Mouse (Mus musculus) hindbrain, embryonic 15.5 days (tissue): ENCODE data around the gene Gm17651. TPM values are rescaled to one million over a fixed set of nuclear protein-coding genes. Genes with fewer than 3 reads are reported as not detected.

Source experiments
- ATAC-seq: fragments of 200-750 bp; cut with Nextera tagmentation; 2 replicates; pipeline ENCODE4 v1.8.0; 2017; ENCODE audit warnings: low read depth, moderate number of reproducible peaks, moderate TSS enrichment; ENCODE audit not compliant: low FRiP score
- H3K27ac ChIP-seq: fragments of 300-500 bp; sonication (generic); replicated peaks from 2 replicates; pipeline ENCODE4 v1.5.1; 2015; ENCODE audit warnings: mild to moderate bottlenecking, inconsistent platforms
- H3K27me3 ChIP-seq: fragments of 300-500 bp; sonication (generic); 2 replicates; pipeline ENCODE4 v1.6.1; 2015; ENCODE audit warnings: control low read depth, inconsistent platforms
- H3K36me3 ChIP-seq: fragments of 300-500 bp; sonication (generic); 2 replicates; pipeline ENCODE4 v1.6.1; 2015; ENCODE audit warnings: control low read depth, inconsistent platforms
- H3K4me1 ChIP-seq: fragments of 300-500 bp; sonication (generic); replicated peaks from 2 replicates; pipeline ENCODE4 v1.6.1; 2015; ENCODE audit warnings: control low read depth, inconsistent platforms
- H3K4me2 ChIP-seq: fragments of 300-500 bp; sonication (generic); 2 replicates; pipeline ENCODE4 v1.6.1; 2015; ENCODE audit warnings: moderate library complexity, mild to moderate bottlenecking, inconsistent platforms
- H3K4me3 ChIP-seq: fragments of 300-500 bp; sonication (generic); 2 replicates; pipeline ENCODE4 v1.5.1; 2015; ENCODE audit warnings: mild to moderate bottlenecking, inconsistent platforms
- H3K9ac ChIP-seq: fragments of 300-500 bp; sonication (generic); 2 replicates; pipeline ENCODE4 v1.6.1; 2015; ENCODE audit warnings: inconsistent platforms
- H3K9me3 ChIP-seq: fragments of 300-500 bp; sonication (generic); 2 replicates; pipeline ENCODE4 v1.6.1; 2016; ENCODE audit warnings: control low read depth, inconsistent platforms
- WGBS: fragments of 180-500 bp; shearing (Covaris S2); methylation state at CpG from one replicate; pipeline ENCODE4 v1.1.7; 2015; 5-methylcytosine and 5-hydroxymethylcytosine counted together
- polyA plus RNA-seq: library from polyadenylated mRNA; unstranded; fragments of >200 nt; fragmentation: Nextera tagmentation; extraction: Ambion mirVana; gene quantifications from 2 replicates; pipeline ENCODE4 v1.2.1, GENCODE M21; 2015

The Gm17651 gene
- polyA plus RNA-seq: not detected in 2 replicates

DNA sequence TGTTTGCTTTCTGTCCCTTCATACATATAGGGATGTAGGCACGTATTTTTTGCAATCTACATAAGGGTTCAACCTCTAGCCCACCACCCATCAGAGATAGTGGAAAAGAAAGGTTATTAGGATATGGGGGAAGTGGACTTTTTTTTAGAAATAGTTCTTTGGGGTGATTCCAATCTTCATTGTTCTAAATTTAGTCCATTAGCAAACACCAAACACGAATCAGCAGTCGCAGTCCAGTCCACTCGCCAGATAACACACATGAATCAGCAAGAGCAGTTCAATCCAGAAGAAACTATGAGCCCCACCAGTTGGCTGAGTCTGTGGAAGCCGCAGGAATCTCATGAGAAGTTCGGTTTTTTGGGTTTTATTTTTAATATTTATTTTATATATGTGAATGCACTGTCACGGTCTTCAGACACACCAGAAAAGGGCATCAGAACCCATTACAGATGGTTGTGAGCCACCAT is at the start of gene Gm17651:
Gm17651 (minus strand) TSS at position 51 of the 467 bp plus-strand sequence.
- Histone ChIP-seq H3K27ac (no peak within 1 kb of the TSS), H3K27me3 (no peaks in the 10 kb centered on the region), H3K4me2 (no peak within 1 kb of the TSS), H3K4me1 (no peaks in the 10 kb centered on the region), H3K9ac (no peak within 1 kb of the TSS), H3K36me3 (peaks cover 19% of the 10 kb centered on the region), H3K4me3 (no peak within 1 kb of the TSS), H3K9me3 (no peaks in the 10 kb centered on the region)
- ATAC-seq: no peak
- WGBS: 94% methylated on average over 7 of the region's 7 CpGs

DNA sequence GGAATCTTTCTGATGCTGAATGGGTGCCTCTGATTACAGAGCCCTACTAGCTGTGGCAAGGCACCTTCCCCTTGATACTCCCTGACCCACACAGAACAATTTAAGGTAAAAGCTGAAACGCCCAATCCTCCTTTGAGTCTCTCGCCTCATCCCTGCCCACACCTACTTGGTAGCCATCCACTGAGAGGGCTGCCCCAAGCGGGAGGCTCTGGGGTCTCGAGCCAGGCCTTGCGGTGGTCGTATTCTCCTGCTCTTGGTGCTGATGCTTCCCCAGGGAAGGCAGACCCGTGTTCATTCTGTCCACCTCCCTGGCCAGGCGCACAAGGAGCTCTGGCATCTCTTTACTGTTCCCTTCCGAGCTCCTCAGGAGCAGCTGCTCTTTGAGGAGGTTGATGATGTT is 44.6 kb upstream of the Gm17651 start:
- WGBS: 87% methylated on average over 9 of the region's 9 CpGs
- H3K9me3 ChIP-seq: 0 out of 2 replicates have a peak, but pooled peaks cover 5% of the 10 kb centered on the region

DNA sequence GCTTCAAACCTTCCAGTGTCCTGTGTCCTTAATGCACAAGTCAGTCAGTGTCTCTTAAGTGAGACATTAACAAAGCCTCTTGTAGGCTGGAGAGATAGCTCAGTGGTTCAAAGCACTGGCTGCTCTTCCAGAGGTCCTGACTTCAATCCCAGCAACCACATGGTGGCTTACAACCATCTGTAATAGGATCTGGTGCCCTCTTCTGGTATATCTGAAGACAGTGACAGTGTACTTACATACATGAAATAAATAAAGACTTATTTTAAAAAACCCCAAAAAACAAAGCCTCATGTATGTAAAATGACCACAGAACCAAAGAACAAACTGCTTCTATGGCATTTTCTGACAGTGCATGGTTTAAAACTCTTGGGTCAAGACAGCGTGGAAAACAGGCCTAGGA is 41.4 kb upstream of the Gm17651 start:
- no peaks in the 10 kb centered on the region for H3K27me3 ChIP-seq
- H3K9ac ChIP-seq: no peak overlapping the region
- H3K36me3 ChIP-seq: peaks cover 55% of the 10 kb centered on the region
- H3K27ac ChIP-seq: no peak overlapping the region
- no peak overlapping the region for H3K4me2 ChIP-seq
- no peak for ATAC-seq
- WGBS: 91% methylated on average over 1 of the region's 1 CpGs
- no peaks in the 10 kb centered on the region for H3K4me1 ChIP-seq
- no peaks in the 10 kb centered on the region for H3K9me3 ChIP-seq
- no peak overlapping the region for H3K4me3 ChIP-seq

More for the DNA sequence above, 44.6 kb upstream of the Gm17651 start:
- ATAC-seq: no peak
- Histone ChIP-seq H3K27ac (no peak overlapping the region), H3K27me3 (no peaks in the 10 kb centered on the region), H3K9ac (no peak overlapping the region), H3K4me1 (no peaks in the 10 kb centered on the region), H3K36me3 (peaks cover 59% of the 10 kb centered on the region), H3K4me2 (no peak overlapping the region), H3K4me3 (no peak overlapping the region)

DNA sequence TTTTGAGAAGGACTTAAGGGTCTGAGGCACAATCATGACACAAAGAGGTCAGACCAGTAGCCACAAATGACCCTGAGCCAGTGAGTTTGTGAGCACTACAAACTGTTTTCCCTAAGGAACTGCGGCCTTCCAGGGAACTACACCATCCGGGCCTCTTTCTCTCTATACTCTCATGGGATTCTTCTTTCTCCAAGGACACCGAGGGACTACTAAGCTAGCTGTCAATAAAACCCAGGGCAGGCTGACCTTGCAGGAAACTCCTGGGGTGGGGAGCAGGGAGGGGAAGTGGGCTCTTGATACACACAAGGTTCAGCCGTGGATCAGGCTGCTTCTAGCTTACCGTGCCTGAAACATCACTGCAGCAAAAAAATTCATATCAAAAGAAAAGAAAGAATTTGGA is 36.4 kb upstream of the Gm17651 start:
- Histone ChIP-seq H3K4me1 (no peaks in the 10 kb centered on the region), H3K4me2 (no peak overlapping the region), H3K9ac (no peak overlapping the region), H3K4me3 (no peak overlapping the region), H3K9me3 (no peaks in the 10 kb centered on the region), H3K27me3 (no peaks in the 10 kb centered on the region), H3K36me3 (peaks cover 47% of the 10 kb centered on the region), H3K27ac (no peak overlapping the region)
- no peak for ATAC-seq
- WGBS: 59% methylated on average over 5 of the region's 5 CpGs

DNA sequence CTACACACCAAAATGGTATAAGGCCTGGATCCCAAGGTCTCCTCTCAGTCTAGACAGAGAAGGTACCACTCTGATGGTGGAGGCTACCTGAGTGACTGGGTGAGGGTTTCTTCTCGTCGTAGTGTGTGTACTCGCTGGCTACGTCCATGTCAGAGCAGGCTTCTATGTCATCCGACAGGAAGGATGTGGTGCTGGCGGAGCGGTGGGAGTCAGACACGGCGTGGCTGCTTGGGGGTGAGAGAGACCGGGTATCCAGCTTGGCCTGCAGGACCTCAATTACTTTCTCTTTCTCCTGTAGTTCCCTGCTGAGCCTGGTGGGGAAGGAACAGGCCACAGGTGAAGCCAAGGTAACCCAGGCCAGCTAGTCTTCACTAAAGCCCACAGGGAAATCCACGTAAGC is 35.6 kb upstream of the Gm17651 start:
- WGBS: 90% methylated on average over 11 of the region's 11 CpGs
- H3K4me1 ChIP-seq: no peaks in the 10 kb centered on the region
- no peak overlapping the region for H3K4me3 ChIP-seq
- no peak overlapping the region for H3K4me2 ChIP-seq
- ATAC-seq: no peak
- peaks cover 46% of the 10 kb centered on the region for H3K36me3 ChIP-seq
- no peaks in the 10 kb centered on the region for H3K9me3 ChIP-seq
- no peak overlapping the region for H3K9ac ChIP-seq
- no peak overlapping the region for H3K27ac ChIP-seq
- H3K27me3 ChIP-seq: no peaks in the 10 kb centered on the region

DNA sequence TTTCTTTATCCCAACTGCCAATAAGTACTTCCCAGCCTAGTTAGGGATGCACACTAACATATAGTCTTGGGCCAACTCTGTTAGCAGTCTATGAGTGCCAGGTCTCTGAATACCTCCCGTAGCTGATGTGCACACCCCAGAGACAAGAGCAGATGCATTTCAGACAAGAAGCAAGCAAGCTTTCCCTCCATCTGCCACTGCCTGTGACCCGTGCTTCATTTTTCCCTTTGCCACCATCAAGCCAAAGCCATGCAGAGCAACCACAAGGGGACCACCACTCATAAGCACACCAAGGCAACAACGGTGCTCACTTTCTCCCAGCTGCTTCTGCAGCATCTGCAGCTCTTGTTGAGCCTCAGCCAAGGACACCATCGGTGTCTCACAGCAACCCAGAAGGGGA is 32.1 kb upstream of the Gm17651 start:
- no peak overlapping the region for H3K27ac ChIP-seq
- no peaks in the 10 kb centered on the region for H3K9me3 ChIP-seq
- H3K4me3 ChIP-seq: no peak overlapping the region
- no peaks in the 10 kb centered on the region for H3K27me3 ChIP-seq
- no peak for ATAC-seq
- H3K4me1 ChIP-seq: no peaks in the 10 kb centered on the region
- peaks cover 49% of the 10 kb centered on the region for H3K36me3 ChIP-seq
- H3K4me2 ChIP-seq: no peak overlapping the region
- no peak overlapping the region for H3K9ac ChIP-seq
- 85% methylated on average over 4 of the region's 4 CpGs for WGBS

DNA sequence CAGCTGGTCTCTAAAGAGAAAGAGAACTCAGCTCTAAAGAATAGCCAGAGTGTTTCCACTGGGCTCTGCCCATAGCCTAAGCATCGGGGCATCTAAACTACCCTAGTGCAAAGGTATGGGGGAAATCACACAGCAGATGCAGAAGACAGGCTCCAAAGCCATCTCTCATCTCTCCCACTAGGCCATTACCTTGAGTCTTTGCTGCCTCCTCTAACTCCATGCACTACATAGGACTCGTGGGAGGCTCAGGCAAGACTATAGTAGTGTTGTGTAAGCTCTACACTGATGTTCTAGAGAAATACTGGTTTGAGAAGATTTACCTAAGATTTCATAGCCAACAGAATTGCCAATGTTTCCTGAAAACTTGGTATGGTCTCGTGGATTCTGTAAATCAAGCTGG is 31.0 kb upstream of the Gm17651 start:
- Histone ChIP-seq H3K4me3 (no peak overlapping the region), H3K4me1 (no peaks in the 10 kb centered on the region), H3K36me3 (peaks cover 46% of the 10 kb centered on the region), H3K9me3 (no peaks in the 10 kb centered on the region), H3K9ac (no peak overlapping the region), H3K27me3 (no peaks in the 10 kb centered on the region), H3K4me2 (no peak overlapping the region), H3K27ac (no peak overlapping the region)
- no peak for ATAC-seq
- 84% methylated on average over 3 of the region's 3 CpGs for WGBS

DNA sequence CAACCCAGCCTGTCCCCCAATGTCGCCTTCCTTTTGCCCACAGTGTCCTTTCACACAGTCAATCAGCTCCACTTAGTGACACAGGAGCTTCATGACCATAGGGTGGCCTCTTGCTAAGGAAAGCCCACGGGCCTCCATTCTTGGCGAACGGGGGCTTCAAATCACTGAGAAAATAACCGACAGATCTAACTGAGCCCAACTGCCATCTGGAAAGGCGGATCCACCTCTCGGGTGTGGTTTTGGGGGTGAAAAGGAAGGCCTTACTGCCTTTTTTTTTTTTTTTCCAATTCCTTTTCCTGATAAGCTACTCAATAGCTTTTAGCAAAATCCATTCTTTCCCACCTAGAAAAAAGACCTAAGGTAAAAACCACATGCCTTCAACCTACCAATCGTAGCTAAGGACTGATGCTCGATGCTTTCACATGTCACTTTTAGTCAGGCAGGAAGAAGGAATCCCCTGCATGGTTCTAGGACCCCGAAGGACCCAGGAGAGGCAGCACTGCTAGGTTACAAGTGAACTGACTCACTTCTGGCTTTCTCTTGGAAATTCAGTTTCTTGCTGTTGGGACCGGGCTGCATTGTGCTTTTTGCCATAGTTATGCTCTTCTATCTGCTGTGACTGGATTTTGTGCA is 28.1 kb upstream of the Gm17651 start:
- no peak for ATAC-seq
- no peaks in the 10 kb centered on the region for H3K9me3 ChIP-seq
- H3K4me1 ChIP-seq: no peaks in the 10 kb centered on the region
- 95% methylated on average over 11 of the region's 11 CpGs for WGBS
- no peak overlapping the region for H3K4me2 ChIP-seq
- no peak overlapping the region for H3K27ac ChIP-seq
- peaks cover 51% of the 10 kb centered on the region for H3K36me3 ChIP-seq
- no peak overlapping the region for H3K4me3 ChIP-seq
- no peak overlapping the region for H3K9ac ChIP-seq
- H3K27me3 ChIP-seq: no peaks in the 10 kb centered on the region

DNA sequence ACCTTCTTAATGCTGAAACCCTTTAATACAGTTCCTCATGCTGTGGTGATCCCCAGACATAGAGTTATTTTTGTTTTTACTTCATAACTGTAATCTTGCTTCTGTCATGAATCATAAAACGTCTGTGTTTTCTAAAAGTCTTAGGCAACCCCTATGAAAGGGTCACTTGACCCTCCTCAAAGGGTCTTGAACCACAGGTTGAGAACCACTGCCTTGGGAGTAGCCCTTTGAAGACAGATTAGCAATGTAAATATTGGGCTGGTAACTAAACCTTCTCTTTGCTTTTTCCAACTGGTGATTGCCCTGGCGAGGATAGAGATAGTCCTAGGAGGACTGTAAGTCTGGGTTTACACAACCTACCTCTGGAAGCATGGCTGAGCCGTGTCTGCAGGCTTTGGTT is 26.7 kb upstream of the Gm17651 start:
- Histone ChIP-seq H3K9ac (no peak overlapping the region), H3K27me3 (no peaks in the 10 kb centered on the region), H3K9me3 (no peaks in the 10 kb centered on the region), H3K4me3 (no peak overlapping the region), H3K4me2 (no peak overlapping the region), H3K27ac (no peak overlapping the region), H3K36me3 (peaks cover 58% of the 10 kb centered on the region), H3K4me1 (no peaks in the 10 kb centered on the region)
- no peak for ATAC-seq
- 65% methylated on average over 3 of the region's 3 CpGs for WGBS

DNA sequence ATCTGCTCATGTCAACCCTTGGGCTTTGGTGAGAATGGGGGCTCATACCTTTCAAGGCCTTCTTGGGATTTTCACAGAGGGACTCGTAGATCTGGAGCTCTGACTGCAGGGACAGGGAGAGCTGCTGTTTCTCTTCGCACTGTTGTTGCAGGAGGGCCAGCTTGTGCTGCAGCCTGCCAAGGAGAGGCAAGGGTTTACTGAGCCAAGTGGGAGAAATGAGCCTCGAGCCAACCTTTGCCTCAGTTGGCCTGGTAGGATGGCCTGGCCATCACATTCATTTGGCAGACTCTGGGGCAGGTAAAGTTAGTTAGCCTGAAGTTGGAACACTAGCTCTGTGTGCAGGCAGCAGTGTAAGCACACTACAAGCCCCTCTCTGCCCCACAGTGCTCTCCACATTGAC is 24.6 kb upstream of the Gm17651 start:
- H3K4me1 ChIP-seq: no peaks in the 10 kb centered on the region
- H3K9me3 ChIP-seq: no peaks in the 10 kb centered on the region
- no peak overlapping the region for H3K4me2 ChIP-seq
- no peaks in the 10 kb centered on the region for H3K27me3 ChIP-seq
- H3K9ac ChIP-seq: no peak overlapping the region
- no peak overlapping the region for H3K4me3 ChIP-seq
- WGBS: 79% methylated on average over 3 of the region's 3 CpGs
- ATAC-seq: no peak
- peaks cover 71% of the 10 kb centered on the region for H3K36me3 ChIP-seq
- H3K27ac ChIP-seq: no peak overlapping the region

DNA sequence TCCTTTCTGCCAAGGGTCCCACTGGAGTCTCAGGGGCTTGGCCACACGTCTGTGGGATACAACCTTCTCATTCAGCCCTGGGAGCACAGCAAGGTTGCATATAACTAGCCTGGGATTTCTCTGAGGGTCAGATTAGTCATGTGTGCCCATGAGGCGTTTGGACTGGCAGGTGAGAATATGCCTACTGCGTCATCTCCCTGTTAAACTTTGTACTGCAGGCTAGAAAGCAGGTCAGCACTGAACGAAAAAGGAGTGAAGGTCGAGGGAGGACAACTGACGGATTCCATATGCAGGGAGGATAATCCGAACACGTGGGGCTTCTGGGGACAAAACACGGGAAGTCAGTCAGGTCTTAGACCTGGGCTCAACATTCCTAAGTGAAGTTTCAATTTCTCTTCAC is 22.8 kb upstream of the Gm17651 start:
- H3K36me3 ChIP-seq: peaks cover 76% of the 10 kb centered on the region

DNA sequence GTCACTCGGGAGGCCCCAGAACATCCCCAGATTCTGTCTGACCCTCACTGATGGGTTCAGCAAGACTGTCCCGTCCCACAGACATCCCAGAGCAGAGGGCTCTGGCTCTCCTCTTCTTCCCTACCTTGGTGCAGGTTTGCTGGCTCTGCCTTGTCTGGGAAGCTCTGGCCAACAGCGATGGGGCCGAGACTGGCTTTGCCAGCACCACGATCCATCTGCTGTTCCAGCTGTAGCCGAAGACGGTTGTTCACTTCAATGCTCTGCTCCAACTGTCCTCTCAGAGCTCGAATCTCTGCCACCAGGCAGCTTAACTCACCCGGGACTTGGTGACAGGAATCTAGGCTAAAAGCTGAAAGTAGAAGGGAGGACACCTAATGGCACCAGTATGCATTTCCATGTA is 22.4 kb upstream of the Gm17651 start:
- Histone ChIP-seq H3K36me3 (peaks cover 74% of the 10 kb centered on the region), H3K4me2 (no peak overlapping the region), H3K27ac (no peak overlapping the region), H3K4me1 (no peaks in the 10 kb centered on the region), H3K9ac (no peak overlapping the region), H3K9me3 (no peaks in the 10 kb centered on the region), H3K4me3 (no peak overlapping the region), H3K27me3 (no peaks in the 10 kb centered on the region)
- WGBS: 90% methylated on average over 9 of the region's 9 CpGs
- no peak for ATAC-seq

More for the DNA sequence above, 22.8 kb upstream of the Gm17651 start:
- Histone ChIP-seq H3K9me3 (no peaks in the 10 kb centered on the region), H3K27me3 (no peaks in the 10 kb centered on the region), H3K4me3 (no peak overlapping the region), H3K27ac (no peak overlapping the region), H3K4me2 (no peak overlapping the region), H3K9ac (no peak overlapping the region), H3K4me1 (no peaks in the 10 kb centered on the region)
- ATAC-seq: no peak
- 85% methylated on average over 9 of the region's 9 CpGs for WGBS

DNA sequence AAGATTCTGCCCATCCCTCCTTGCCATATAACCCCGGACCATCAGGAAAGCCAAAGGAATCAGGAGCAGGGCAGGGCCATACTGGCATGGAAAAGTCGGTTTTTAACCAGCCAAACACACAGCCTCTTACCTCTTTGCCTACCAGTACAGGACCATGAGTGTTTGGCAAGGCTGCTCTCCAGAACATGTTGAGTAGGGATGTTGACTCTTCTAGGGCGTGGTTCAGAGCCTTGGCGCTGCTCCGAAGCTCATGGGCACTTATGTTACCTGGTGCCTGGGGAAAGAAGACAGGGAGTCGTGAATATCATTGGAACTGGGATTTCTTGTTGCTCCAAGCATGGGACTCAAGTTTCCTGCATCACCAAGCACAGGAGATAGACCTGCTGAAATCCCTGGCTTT is 19.3 kb upstream of the Gm17651 start:
- 93% methylated on average over 6 of the region's 6 CpGs for WGBS
- Histone ChIP-seq H3K27me3 (no peaks in the 10 kb centered on the region), H3K27ac (no peak overlapping the region), H3K9me3 (no peaks in the 10 kb centered on the region), H3K36me3 (peaks cover 64% of the 10 kb centered on the region), H3K4me1 (no peaks in the 10 kb centered on the region), H3K4me3 (no peak overlapping the region), H3K9ac (no peak overlapping the region), H3K4me2 (no peak overlapping the region)
- no peak for ATAC-seq
